ENCODE assay signal across 8 mouse cellular contexts in genomic region chr17:75005685-75006680, GRCm38 (mm10). TPM values are rescaled to one million over a fixed set of nuclear protein-coding genes. Genes with fewer than 3 reads are reported as not detected.
DNase-seq lines count a peak whose midpoint lies in the region; ATAC-seq and TF ChIP-seq lines count a peak whose summit lies in the region.

No protein-coding gene starts in this region.

- H3K4me3 ChIP-seq in embryonic fibroblast, embryonic 13.5 days (ENCODE audit: insufficient read depth, low read length): peak overlapping the region; percentile 64
- peak overlapping the region; percentile 83 for H3K4me3 ChIP-seq in heart, postnatal 0 days (ENCODE audit: low read depth, low read length)

- no peak for TF ChIP-seq CTCF in embryonic fibroblast, embryonic 13.5 days (IDR thresholded peaks at IDR 0.05; ENCODE audit: borderline replicate concordance, insufficient read depth, low read length)
- TF ChIP-seq CTCF in heart, postnatal 0 days (IDR thresholded peaks at IDR 0.05; ENCODE audit: low read depth): no peak

- H3K4me2 ChIP-seq in heart, postnatal 0 days (ENCODE audit: low read depth, low read length): peak overlapping the region; percentile 87

- WGBS in heart, postnatal 0 days: under 1% methylated on average over 84 of the region's 94 CpGs

- no peaks in the 10 kb centered on the region for H3K4me1 ChIP-seq in embryonic fibroblast, embryonic 13.5 days (ENCODE audit: control insufficient read depth, insufficient read depth, low read length)
- H3K4me1 ChIP-seq in heart, postnatal 0 days (ENCODE audit: control insufficient read depth, insufficient read depth): 0 out of 2 replicates have a peak, but pooled peaks cover 4% of the 10 kb centered on the region

- DNase-seq in 3T3-L1 (ENCODE audit: low read depth, low spot score) (peak; percentile 46), R1 (ENCODE audit: low read depth, low spot score) (peak; percentile 80), MN1 (ENCODE audit: low spot score) (no peak)
- DNase-seq in heart, postnatal 0 days (ENCODE audit: low spot score): peak; percentile 26
- peak; percentile 24 to 49 for DNase-seq in layer of hippocampus, postnatal 10 days (ENCODE audit: low spot score in 2 of 2)
- peak; percentile 15 for DNase-seq in lung, postnatal 25 days (ENCODE audit: low spot score)
- DNase-seq in retina, postnatal 7 days (ENCODE audit: low read depth, low spot score): peak; percentile 23

- no peak for TF ChIP-seq POLR2A in embryonic fibroblast, embryonic 13.5 days (IDR thresholded peaks at IDR 0.05; ENCODE audit: low read depth, low read length)

- H3K9ac ChIP-seq in heart, postnatal 0 days (replicated peaks; ENCODE audit: low read depth, low read length): peak overlapping the region; percentile 76

- no peaks in the 10 kb centered on the region for H3K9me3 ChIP-seq in heart, postnatal 0 days (replicated peaks; ENCODE audit: control insufficient read depth, low read length)

- peak; percentile 67 for ATAC-seq in heart, postnatal 0 days (ENCODE audit: insufficient read depth, low read depth)

- TF ChIP-seq EP300 in heart, postnatal 0 days (IDR thresholded peaks at IDR 0.05; ENCODE audit: low read depth): no peak

- no peak overlapping the region for H3K27ac ChIP-seq in embryonic fibroblast, embryonic 13.5 days (ENCODE audit: insufficient read depth, low read length)
- H3K27ac ChIP-seq in heart, postnatal 0 days (ENCODE audit: low read depth): peak overlapping the region; percentile 82

- H3K27me3 ChIP-seq in heart, postnatal 0 days (ENCODE audit: control insufficient read depth, insufficient read depth, low read length): no peaks in the 10 kb centered on the region

- H3K36me3 ChIP-seq in heart, postnatal 0 days (replicated peaks; ENCODE audit: control insufficient read depth, insufficient read depth, low read length): no peaks in the 10 kb centered on the region

RNA-seq across cellular contexts. Expression of gene Ltbp1, which starts 0.6 kb away (rescaled TPM):
- 152 and 252 TPM in 2 replicates for polyA plus RNA-seq in embryonic fibroblast, embryonic 13.5 days (2011; ENCODE audit: insufficient read length, low read depth, missing spikeins)
- total RNA-seq in heart, postnatal 0 days (2014; rRNA removed; ENCODE audit: low replicate concordance): 43.0 and 72.9 TPM in 2 replicates
- 11.7 and 11.8 TPM in 2 replicates for polyA plus RNA-seq in heart, postnatal 0 days (2015; fragmentation: Nextera tagmentation; extraction: Ambion mirVana)
- total RNA-seq in layer of hippocampus, postnatal 10 days (2021): 1 to 10 TPM; 6.3 to 8.7 TPM
